Mouse (Mus musculus) frontal cortex, adult 2 months (tissue): ENCODE measurements at regions not wholly inside any gene's neighbourhood (a gene's known extent, or its start where the extent isn't known, plus 50 kb on each side); places are given as distances from the start of the nearest gene placed in this dataset.
A peak's percentile ranks its signal among the peaks of the same experiment; 100 is the strongest.
"Not testable (repeated sequence)": the region's sequence is repeated elsewhere in the genome, so short reads cannot be mapped to it uniquely, and the experiment has no call there.

Experiments
- DNase-seq, 2 experiments: peaks; one replicate each; pipeline ENCODE4 v3.0.0; 2022; ENCODE audit warnings: low spot score in 1 of 2; ENCODE audit errors: extremely low spot score in 1 of 2

DNA sequence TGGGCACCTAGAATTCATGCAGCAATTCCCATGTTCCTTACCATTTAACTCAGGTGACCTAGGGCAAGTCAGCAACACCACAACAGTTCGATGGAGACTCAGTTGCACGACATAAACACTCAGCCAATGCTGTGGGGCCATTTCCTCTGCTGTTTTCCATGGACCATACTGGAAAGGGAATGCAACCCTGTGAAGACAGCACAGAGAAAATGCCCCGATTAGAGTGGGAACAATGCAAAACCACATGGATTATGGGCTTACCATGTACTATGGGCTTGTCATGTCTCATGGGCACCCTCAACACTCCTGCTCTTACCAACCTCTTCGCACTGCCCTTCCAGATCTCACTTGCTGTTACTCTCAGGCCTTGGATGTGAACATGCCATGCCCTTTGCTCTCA is 207.6 kb downstream of the Snurf start:
- DNase-seq: not testable (repeated sequence)

DNA sequence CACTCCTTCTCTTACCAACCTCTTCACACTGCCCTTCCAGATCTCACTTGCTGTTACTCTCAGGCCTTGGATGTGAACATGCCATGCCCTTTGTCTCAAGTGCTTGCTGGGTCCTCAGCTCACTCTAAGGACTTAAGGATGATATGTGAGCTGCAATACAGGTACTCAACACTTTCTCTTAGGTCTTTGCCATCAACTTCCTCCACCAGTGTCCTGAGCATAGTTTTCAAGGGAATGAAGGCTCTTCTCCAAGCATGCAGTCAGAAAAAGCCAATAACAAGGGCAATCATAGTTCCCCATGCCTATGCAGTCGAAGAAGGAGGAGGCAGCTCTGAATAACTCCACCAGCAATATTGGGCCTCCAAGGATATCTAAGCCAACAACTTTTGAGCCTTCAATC is 235.1 kb downstream of the Snurf start:
- DNase-seq: peak in 1 of 2 experiments; percentile 2

DNA sequence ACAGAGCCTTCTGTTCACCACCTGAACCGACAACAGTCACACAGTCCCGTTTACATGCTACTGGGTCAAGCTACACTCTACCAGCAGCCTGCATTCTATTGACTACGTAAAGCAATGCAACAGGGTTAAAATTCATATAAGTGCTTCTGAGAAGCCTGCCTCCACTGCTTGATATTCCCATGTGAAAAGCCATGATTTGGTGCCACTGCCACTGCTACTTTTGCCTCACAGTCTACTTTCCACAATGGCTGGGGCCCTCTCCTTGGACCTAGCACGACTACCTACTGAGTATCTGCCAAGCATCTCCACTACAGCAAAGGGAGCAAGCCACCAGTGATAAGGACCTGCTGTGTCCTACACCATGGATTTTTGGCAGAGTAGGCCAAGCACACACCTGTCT is 236.2 kb downstream of the Snurf start:
- peak; percentile 6 to 40 for DNase-seq

DNA sequence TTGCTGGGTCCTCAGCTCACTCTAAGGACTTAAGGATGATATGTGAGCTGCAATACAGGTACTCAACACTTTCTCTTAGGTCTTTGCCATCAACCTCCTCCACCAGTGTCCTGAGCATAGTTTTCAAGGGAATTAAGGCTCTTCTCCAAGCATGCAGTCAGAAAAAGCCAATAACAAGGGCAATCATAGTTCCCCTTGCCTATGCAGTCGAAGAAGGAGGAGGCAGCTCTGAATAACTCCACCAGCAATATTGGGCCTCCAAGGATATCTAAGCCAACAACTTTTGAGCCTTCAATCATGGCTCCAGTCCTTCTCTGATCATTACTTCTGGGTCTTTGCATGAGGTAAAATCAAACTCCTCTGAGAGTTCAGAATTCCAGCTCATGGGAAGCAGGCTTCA is 237.5 kb downstream of the Snurf start:
- not testable (repeated sequence) for DNase-seq
